Mouse (Mus musculus): ENCODE data around the gene Dpp6. TPM values are rescaled to one million over a fixed set of nuclear protein-coding genes. Genes with fewer than 3 reads are reported as not detected.

The Dpp6 gene
- total RNA-seq, 2 experiments from 2014 or later = not detected

GRCm38 (mm10) chr5:27716026-27716425 lies 899.0 kb downstream of the Dpp6 start:
- no peak for ATAC-seq (replicated peaks; ENCODE audit: poor library complexity)

DNA sequence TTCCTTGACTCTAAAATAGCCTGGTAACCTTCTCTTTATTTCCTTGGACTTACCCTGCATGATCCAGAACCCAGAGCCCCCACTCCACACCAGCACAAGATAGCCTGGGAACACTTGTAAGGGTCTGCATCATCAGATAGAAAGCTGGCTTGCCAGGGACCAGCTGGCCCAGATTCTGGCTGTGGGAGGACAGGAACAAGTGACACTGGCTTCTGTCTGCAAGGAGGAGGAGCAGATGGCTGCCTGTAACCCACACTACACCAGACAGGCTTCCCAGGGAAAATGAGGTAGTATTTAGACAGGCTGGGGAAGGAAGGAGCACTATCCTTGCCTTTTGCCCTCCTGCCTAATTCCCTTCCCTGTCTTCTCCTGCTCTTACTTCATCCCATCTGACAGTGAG lies 900.3 kb downstream of the Dpp6 start:
- no peak for ATAC-seq (replicated peaks; ENCODE audit: poor library complexity)

GRCm38 (mm10) chr5:27719311-27719710 lies 902.3 kb downstream of the Dpp6 start:
- no peak for ATAC-seq (replicated peaks; ENCODE audit: poor library complexity)

DNA sequence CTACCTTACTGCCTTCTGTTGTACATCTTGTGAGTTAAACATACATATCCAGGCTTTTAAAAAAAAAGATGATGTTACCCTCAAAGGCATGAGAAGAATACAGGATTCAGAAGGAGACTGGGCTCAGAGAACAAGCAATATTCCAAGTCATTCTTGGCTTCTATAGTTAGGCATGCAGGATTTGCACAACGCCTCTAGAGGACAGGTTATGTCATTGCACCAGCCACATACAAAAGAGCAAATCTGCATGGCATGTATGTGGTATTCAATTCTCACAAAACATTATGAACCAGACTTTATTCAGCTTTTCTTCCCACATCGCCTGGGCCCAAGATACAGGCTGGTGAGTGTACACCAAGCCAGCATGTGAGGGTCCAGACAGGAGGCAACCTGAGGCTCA lies 907.5 kb downstream of the Dpp6 start:
- 0 out of 2 replicates have a peak, but pooled peaks have one; percentile 46 for ATAC-seq (replicated peaks; ENCODE audit: poor library complexity)

- no peak for ATAC-seq (replicated peaks; ENCODE audit: poor library complexity)
Measured at GRCm38 (mm10) chr5:27730666-27731065, 913.7 kb downstream of the Dpp6 start.

DNA sequence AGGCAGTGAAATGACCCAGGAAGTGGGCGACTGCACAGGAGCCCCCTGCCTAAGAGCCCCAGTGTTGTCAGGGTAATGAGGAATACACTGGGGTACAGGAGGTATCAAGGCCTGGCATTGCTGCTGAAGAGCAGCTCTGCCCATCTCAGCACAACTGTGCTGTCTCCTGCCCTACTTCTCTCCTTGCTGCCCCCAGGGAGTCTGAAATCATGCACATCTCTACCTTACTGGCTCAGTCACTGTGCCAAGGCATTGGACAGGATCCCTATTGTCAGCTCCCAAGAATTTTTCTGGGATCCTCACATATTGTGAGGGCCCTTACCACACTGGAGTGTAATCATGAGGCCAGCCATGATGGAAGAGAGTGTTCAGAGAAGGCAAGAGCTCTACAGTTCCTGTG lies 914.4 kb downstream of the Dpp6 start:
- ATAC-seq (replicated peaks; ENCODE audit: poor library complexity) = no peak

GRCm38 (mm10) chr5:27732288-27732868 lies 915.4 kb downstream of the Dpp6 start:
- ATAC-seq (replicated peaks; ENCODE audit: poor library complexity) = no peak

DNA sequence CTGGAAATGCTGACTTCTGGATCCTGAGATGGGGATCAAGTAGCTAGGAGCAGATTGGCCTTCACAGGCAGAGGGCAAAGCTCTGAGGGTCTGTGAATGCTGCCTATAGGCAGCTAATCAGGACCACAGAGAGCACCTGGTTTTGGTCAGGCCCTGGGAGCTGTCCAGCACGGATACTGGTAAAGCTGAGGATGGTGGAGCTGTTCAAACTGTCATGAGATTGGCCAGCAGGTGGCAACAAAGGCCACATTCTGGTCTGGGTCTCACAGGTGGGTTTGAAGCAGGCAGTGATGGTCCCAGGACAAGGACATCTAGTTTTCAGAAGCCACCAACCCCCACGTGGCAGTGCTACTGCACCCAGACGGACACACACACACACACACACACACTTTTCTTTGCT lies 920.2 kb downstream of the Dpp6 start:
- ATAC-seq (replicated peaks; ENCODE audit: poor library complexity) = peak; percentile 97

- ATAC-seq (replicated peaks; ENCODE audit: poor library complexity) = no peak
Measured at GRCm38 (mm10) chr5:27739216-27739615, 922.2 kb downstream of the Dpp6 start.

DNA sequence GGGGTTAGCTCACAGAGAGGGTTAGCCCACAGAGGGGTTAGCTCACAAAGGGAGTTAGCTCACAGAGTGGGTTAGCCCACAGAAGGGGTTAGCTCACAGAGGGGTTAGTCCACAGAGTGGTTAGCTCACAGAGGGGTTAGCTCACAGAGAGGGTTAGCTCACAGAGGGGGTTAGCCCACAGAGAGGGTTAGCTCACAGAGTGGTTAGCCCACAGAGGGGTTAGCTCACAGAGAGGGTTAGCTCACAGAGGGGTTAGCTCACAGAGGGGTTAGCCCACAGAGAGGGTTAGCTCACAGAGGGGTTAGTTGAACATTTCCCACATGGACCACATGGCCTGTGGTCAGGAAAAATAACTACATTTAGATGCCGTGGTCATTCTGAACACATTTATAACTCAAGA lies 927.9 kb downstream of the Dpp6 start:
- ATAC-seq (replicated peaks; ENCODE audit: poor library complexity) = peak; percentile 17; the same call in 1 of the 2 replicates

DNA sequence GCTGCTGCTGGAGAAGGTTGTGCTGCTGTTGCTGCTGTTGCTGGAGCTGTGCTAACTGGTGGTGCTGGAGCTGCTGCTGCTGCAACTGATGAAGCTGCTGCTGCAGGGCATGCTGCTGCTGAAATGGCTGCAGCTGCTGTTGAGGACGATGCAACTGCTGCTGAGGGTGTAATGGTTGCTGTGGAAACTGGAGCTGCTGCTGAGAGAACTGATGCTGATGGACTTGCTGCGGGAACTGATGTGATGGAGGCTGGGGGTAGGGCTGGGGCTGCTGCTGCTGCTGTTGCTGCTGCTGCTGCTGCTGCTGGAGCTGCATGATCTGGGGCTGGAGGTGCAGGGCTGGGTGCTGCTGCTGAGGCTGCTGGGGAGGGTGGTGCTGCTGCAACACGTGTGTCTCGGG lies 948.8 kb downstream of the Dpp6 start:
- no peak for ATAC-seq (replicated peaks; ENCODE audit: poor library complexity)

GRCm38 (mm10) chr5:27767948-27768347 lies 950.9 kb downstream of the Dpp6 start:
- no peak for ATAC-seq (replicated peaks; ENCODE audit: poor library complexity)
